Mouse (Mus musculus): ENCODE measurements around the gene Nav2.
A peak's percentile ranks its signal among the peaks of the same experiment; 100 is the strongest.

The Nav2 gene

GRCm38 (mm10) chr7:49633375-49633956 is 725.0 kb downstream of the Nav2 start:
- DNase-seq (ENCODE audit: low read depth): peak; percentile 71

- peak; percentile 35 for DNase-seq (ENCODE audit: low read depth)
These were observed 726.0 kb downstream of the Nav2 start for GRCm38 (mm10) chr7:49634291-49635073.

- DNase-seq (ENCODE audit: low read depth): peak; percentile 56
These were observed 726.6 kb downstream of the Nav2 start for GRCm38 (mm10) chr7:49635074-49635621.

GRCm38 (mm10) chr7:49635971-49636370 is 727.5 kb downstream of the Nav2 start:
- DNase-seq (ENCODE audit: low read depth): peak; percentile 37

GRCm38 (mm10) chr7:49636491-49637115 is 728.1 kb downstream of the Nav2 start, which contains the start of gene Dbx1:
TSS of gene Dbx1 (minus strand) at chr7:49636849.
- DNase-seq (ENCODE audit: low read depth): peak; percentile 13

GRCm38 (mm10) chr7:49637281-49637680 is 728.8 kb downstream of the Nav2 start:
- DNase-seq (ENCODE audit: low read depth): no peak

- DNase-seq (ENCODE audit: low read depth): peak; percentile 15
These were observed 729.5 kb downstream of the Nav2 start for GRCm38 (mm10) chr7:49637851-49638663.

- DNase-seq (ENCODE audit: low read depth): no peak
These were observed 730.6 kb downstream of the Nav2 start for GRCm38 (mm10) chr7:49638941-49639776.

- no peak for DNase-seq (ENCODE audit: low read depth)
These were observed 731.6 kb downstream of the Nav2 start for GRCm38 (mm10) chr7:49639864-49640708.

- DNase-seq (ENCODE audit: low read depth): no peak
These were observed 732.3 kb downstream of the Nav2 start for GRCm38 (mm10) chr7:49640709-49641305.
